Mouse (Mus musculus): ENCODE data around the gene Asphd1.

Asphd1 gene

DNA sequence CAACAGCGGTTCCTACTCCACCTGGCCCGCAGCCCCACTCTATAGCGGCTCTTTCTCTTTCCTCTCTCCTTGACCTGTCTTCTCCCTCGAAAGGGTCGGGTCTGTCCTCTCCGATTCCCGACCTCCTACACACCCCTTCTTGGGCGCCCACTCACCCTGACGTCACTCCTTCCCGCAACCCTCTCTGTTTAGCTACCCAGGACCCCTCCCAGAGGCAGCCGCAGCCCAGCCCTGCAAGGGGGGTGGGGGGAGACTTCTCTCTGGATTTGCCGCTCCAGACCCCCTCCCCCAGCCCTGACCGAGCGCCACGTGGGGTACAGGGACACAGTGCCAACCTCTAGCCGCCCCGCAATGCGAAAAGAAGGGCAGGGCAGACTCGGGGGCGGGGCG, at the start of gene Asphd1:
Asphd1 (minus strand) TSS at position 180 of the 390 bp plus-strand sequence.
- no peak for DNase-seq (ENCODE audit: low read depth, low spot score)

DNA sequence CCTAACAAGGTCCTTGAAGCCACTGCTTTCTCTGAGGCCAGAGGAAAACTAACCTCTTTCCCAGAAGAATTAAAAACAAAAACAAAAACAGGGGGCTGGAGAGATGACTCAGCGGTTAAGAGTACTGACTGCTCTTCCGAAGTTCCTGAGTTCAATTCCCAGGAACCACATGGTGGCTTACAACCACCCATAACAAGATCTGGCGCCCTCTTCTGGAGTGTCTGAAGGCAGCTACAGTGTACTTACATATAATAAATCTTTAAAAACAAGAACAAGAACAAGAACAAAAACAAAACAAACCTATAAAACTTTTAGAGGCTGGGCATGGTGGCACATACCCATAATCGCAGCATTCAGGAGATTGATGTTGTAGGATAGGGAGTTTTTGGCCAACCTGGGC, 47.1 kb upstream of the Asphd1 start:
- no peak for DNase-seq (ENCODE audit: low read depth, low spot score)

DNA sequence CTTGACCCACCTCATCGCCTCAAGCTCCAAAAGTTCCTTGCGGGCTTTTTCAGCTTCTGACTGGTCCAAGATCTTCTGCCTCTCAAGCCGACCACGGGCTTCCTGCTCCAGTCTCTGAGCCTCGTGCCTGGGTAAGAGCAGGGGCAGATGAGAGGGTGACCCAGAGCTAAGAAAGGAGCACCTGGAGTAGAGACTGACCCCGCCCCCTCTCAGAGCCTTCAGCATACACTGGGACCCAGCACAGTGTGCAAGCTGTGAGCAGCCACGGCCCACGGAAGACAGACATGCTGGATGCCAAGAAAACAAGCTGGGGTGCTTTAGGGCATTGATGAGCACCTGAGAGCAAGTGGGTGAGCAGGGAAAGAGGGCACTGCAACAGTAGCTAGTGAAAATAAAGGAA, 39.4 kb upstream of the Asphd1 start:
- DNase-seq (ENCODE audit: low read depth, low spot score) = no peak

DNA sequence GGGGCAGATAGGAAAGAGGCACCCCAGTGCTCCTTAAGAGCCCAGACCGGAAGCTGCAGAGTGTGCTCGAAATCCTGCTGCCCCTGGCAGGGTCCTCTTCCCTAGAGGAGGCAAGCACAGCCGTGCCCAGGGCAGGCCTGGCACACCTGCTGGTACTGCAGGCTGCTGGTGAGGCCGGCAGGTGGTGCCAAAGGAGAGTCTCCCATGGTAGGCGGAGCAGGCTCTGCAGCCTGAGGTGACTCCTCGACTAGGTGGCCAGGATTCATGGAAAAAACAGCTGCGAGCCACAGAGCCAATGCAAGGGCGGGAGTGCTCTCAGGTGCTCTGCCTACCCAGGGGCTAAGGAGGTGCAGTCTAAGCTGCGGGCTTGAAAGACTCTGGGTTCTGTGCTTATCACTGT, 36.9 kb upstream of the Asphd1 start:
- DNase-seq (ENCODE audit: low read depth, low spot score) = no peak

GRCm38 (mm10) chr7:126984667-126985444, 35.5 kb upstream of the Asphd1 start:
- DNase-seq (ENCODE audit: low read depth, low spot score) = no peak

- DNase-seq (ENCODE audit: low read depth, low spot score) = no peak
Measured at GRCm38 (mm10) chr7:126983113-126983512, 33.7 kb upstream of the Asphd1 start.

- no peak for DNase-seq (ENCODE audit: low read depth, low spot score)
Measured at GRCm38 (mm10) chr7:126982054-126982453, 32.7 kb upstream of the Asphd1 start.

DNA sequence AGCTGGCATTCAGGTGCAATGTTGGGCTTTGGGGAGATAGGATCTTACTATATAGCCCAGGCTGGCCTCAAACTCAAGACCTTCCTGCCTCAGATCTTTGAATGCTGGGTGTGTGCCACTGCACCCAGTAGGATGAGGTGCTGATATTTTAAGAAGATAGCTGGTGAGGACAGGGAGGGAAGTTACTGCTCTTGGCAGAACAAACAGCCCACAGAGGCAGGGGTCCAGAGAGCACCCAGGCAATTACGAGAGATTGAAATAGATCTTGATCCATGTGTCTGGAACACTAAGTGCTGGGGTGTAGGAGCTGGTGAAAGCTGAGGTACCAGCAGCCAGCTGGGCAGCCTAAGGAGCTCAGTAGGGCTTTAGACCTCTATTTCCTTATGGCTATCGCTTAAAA, 32.2 kb upstream of the Asphd1 start:
- no peak for DNase-seq (ENCODE audit: low read depth, low spot score)

- no peak for DNase-seq (ENCODE audit: low read depth, low spot score)
Measured at GRCm38 (mm10) chr7:126978841-126979240, 29.5 kb upstream of the Asphd1 start.

GRCm38 (mm10) chr7:126976878-126977459, 27.6 kb upstream of the Asphd1 start:
- DNase-seq (ENCODE audit: low read depth, low spot score) = no peak

- DNase-seq (ENCODE audit: low read depth, low spot score) = peak; percentile 89
Measured at GRCm38 (mm10) chr7:126975950-126976866, 26.8 kb upstream of the Asphd1 start, which contains the start of gene Cdiptos. Gene Cdiptos (minus strand): TSS chr7:126976098.

DNA sequence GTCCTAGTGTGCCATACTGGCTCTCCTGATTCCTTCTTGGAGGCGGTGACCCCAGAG, 26.3 kb upstream of the Asphd1 start, which contains the start of gene Cdipt:
Cdipt (plus strand) TSS at position 22 of the 57 bp plus-strand sequence.
- no peak for DNase-seq (ENCODE audit: low read depth, low spot score)

DNA sequence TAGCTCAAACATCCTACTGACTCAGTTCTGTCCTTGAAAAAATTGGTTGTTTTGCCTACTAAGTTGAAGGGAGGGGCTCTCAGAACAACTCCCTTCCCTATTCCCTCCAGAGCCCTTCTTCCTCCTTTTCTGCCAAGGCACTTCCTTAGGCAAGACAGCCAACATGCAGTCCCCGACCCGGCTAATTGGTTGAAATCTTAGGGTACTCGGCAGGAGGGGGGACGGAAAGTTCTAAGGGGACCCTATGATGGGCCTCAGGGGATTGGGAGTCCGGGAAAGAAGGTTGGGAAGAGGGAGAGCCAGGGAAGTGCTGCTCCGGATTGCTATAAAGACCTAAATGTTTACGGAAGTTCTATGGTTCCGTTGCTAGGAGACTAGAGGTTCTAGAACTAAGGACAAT, 26.1 kb upstream of the Asphd1 start:
- no peak for DNase-seq (ENCODE audit: low read depth, low spot score)

- DNase-seq (ENCODE audit: low read depth, low spot score) = no peak
Measured at GRCm38 (mm10) chr7:126967361-126967760, 18.0 kb upstream of the Asphd1 start.

DNA sequence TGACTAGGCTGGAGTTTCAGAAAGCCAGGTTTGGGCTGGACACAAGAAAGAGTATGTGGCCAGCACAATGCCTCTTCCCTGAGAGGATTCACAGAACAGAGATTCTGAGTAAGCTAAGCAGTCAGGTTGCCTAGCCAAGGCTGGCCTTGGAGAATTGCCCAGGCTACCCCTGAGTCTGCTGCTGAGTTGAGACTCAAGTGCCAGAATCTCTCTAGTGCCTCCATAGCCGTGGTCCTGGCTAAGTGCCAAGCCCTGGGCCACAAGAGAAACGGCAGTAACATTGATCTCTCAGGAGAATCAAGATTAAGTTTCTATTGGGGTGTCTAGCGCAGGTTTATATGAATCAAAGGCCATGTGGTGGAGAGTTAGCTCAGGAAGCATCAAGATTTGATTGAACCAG, 16.2 kb upstream of the Asphd1 start:
- no peak for DNase-seq (ENCODE audit: low read depth, low spot score)

DNA sequence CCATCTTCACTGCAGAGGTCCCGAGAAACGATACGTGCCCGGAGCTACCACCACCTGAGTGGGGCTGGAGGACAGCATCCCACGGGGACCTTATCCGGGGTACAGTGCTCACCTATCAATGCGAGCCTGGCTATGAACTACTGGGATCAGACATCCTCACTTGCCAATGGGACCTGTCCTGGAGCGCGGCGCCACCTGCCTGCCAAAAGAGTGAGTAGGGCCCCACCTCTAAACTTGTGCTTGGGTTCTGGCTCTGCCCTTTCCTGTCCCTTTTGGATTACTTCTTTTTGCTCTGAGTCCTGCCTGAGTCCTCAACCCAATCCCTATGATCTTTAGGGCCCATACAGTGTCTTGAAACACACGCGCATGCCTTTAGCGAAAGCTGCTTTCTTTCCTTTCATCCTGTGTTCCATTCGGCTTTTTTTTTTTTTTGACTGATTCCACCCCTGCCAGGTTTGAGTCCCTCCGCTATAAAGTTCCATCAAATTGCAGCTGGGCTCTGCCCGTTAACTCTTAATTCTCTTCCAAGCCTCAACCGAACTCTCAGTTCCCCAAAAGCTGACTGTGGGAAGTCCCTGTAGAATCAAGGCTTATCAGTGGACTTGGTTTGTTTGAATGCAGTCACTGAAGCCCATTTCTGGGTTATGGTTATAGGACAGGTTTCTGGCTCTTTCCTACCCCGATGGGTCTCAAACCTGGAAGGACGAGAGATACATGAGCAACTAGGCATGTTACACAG, 14.3 kb upstream of the Asphd1 start:
- no peak for DNase-seq (ENCODE audit: low read depth, low spot score)

- no peak for DNase-seq (ENCODE audit: low read depth, low spot score)
Measured at GRCm38 (mm10) chr7:126961965-126962364, 12.6 kb upstream of the Asphd1 start.

DNA sequence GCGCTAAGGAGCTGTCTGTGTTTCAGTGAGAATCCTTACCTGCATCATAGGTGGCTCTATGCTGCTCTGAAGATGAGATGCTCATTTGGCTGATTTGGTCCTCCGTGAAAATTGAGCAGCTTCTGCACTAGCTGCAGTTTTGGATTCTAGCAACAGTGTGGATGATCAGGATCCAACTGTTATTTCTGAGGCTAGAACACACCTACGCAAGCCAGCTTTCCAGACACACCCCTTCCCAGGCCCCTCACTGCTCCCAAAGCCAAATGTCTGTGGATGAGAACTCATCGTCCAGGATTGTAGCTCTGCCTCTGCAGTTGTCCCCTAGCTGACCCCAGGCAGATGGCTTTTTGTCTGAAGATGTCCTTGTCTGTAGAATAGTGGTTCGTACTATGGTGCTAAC, 11.7 kb upstream of the Asphd1 start:
- DNase-seq (ENCODE audit: low read depth, low spot score) = no peak

GRCm38 (mm10) chr7:126959780-126960179, 10.4 kb upstream of the Asphd1 start:
- DNase-seq (ENCODE audit: low read depth, low spot score) = no peak

DNA sequence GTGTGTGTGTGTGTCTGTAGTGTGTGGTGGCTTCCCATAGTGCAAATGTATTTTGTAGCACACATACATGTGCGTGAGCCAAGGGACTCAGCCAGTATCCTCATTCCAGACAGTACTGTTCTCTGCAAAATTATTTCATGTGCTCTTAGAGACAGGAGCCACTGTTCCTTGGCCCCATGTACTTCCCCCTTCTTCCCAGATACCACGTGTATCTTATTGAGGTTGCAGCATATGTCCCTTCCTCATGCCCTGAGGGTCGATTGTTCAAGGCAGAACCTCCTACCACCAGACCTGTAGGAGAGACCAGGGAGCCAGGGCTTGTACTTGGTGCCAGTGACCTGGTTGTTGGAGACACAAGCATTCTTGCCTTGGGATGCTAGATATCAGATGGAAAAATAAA, 5.7 kb upstream of the Asphd1 start:
- no peak for DNase-seq (ENCODE audit: low read depth, low spot score)

DNA sequence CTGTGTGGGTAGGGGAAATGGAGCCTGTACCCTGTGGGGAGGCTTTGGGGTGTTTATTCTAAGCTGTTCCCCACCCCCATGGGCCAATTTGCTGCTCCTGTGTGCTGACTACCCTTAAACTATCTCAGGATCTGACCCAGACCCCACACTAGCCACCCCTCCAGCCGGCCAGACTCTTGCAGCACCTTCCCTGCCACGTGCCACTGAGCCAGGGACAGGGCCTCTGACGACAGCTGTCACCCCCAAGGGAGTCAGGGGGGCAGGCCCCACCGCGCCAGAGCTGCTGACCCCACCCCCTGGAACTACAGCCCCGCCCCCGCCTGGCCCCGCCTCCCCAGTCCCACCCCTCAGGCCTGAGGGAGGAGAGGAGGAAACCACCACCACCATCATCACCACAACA, 3.3 kb upstream of the Asphd1 start:
- DNase-seq (ENCODE audit: low read depth, low spot score) = no peak

GRCm38 (mm10) chr7:126951741-126952140, 2.4 kb upstream of the Asphd1 start:
- DNase-seq (ENCODE audit: low read depth, low spot score) = no peak
